Mouse (Mus musculus) midbrain, embryonic 12.5 days (tissue): ENCODE results near the gene Gm3526. TPM values are rescaled to one million over a fixed set of nuclear protein-coding genes. Genes with fewer than 3 reads are reported as not detected.
"Not testable (repeated sequence)": the region's sequence is repeated elsewhere in the genome, so short reads cannot be mapped to it uniquely, and the experiment has no call there.

ENCODE experiments used
- ATAC-seq: fragments of 200-750 bp; cut with Nextera tagmentation; 2 replicates; pipeline ENCODE4 v1.8.0; 2017; ENCODE audit warnings: low read depth, moderate TSS enrichment, moderate library complexity; ENCODE audit not compliant: low FRiP score
- H3K27ac ChIP-seq: fragments of 300-500 bp; sonication (generic); replicated peaks from 2 replicates; pipeline ENCODE4 v1.5.1; 2016; ENCODE audit warnings: mild to moderate bottlenecking
- H3K27me3 ChIP-seq: fragments of 300-500 bp; sonication (generic); 2 replicates; pipeline ENCODE4 v1.6.1; 2016; ENCODE audit warnings: mild to moderate bottlenecking
- H3K36me3 ChIP-seq: fragments of 300-500 bp; sonication (generic); 2 replicates; pipeline ENCODE4 v1.6.1; 2016
- H3K4me1 ChIP-seq: fragments of 300-500 bp; sonication (generic); 2 replicates; pipeline ENCODE4 v1.6.1; 2016
- H3K4me2 ChIP-seq: fragments of 300-500 bp; sonication (generic); replicated peaks from 2 replicates; pipeline ENCODE4 v1.6.1; 2016; ENCODE audit warnings: mild to moderate bottlenecking, moderate library complexity
- H3K4me3 ChIP-seq: fragments of 300-500 bp; sonication (generic); 2 replicates; pipeline ENCODE4 v1.5.1; 2016; ENCODE audit warnings: mild to moderate bottlenecking
- H3K9ac ChIP-seq: fragments of 300-500 bp; sonication (generic); replicated peaks from 2 replicates; pipeline ENCODE4 v1.6.1; 2016; ENCODE audit warnings: mild to moderate bottlenecking, moderate library complexity
- H3K9me3 ChIP-seq: fragments of 300-500 bp; sonication (generic); 2 replicates; pipeline ENCODE4 v1.6.1; 2016; ENCODE audit warnings: mild to moderate bottlenecking
- WGBS: fragments of 180-500 bp; shearing (Covaris S2); methylation state at CpG from one replicate; pipeline ENCODE4 v1.1.7; 2016; 5-methylcytosine and 5-hydroxymethylcytosine counted together
- polyA plus RNA-seq: library from polyadenylated mRNA; unstranded; fragments of >200 nt; fragmentation: Nextera tagmentation; extraction: Ambion mirVana; gene quantifications from 2 replicates; pipeline ENCODE4 v1.2.1, GENCODE M21; 2016

Gm3526 gene
- not detected in 2 replicates for polyA plus RNA-seq

GRCm38 (mm10) chr14:5260480-5260879, at the start of gene Gm3526:
Gene Gm3526 (minus strand): TSS chr14:5260580.
- not testable (repeated sequence) for H3K4me3 ChIP-seq, H3K9me3 ChIP-seq, H3K9ac ChIP-seq, ATAC-seq, H3K27me3 ChIP-seq, H3K27ac ChIP-seq, H3K36me3 ChIP-seq, H3K4me1 ChIP-seq, H3K4me2 ChIP-seq
- WGBS, result no CpG with 5 or more reads among the region's 1 CpGs

Other genes starting within 250 kb of the Gm3526 start
- not detected in 2 replicates for gene Gm3298, start 244.7 kb downstream of the Gm3526 start, polyA plus RNA-seq
- not detected in 2 replicates for gene 4930555G01Rik, start 210.0 kb downstream of the Gm3526 start, polyA plus RNA-seq
- 3.0 and 3.5 TPM in 2 replicates for gene Gm8281, start 189.5 kb downstream of the Gm3526 start, polyA plus RNA-seq
- gene Gm8279, start 129.1 kb downstream of the Gm3526 start, polyA plus RNA-seq, result not detected in 2 replicates
- not detected in 2 replicates for gene Gm3317, start 96.0 kb downstream of the Gm3526 start, polyA plus RNA-seq
- gene Gm8271, start 74.8 kb downstream of the Gm3526 start, polyA plus RNA-seq, result not detected in 2 replicates
- not detected in 2 replicates for gene Gm3542, start 74.3 kb upstream of the Gm3526 start, polyA plus RNA-seq
- gene Gm3500, start 128.5 kb upstream of the Gm3526 start, polyA plus RNA-seq, result 0.46 TPM in 1 of 2 replicates, not detected in the other
- gene Gm3194, start 194.9 kb upstream of the Gm3526 start, polyA plus RNA-seq, result 0.77 and 1.7 TPM in 2 replicates
- gene Gm8246, start 217.2 kb upstream of the Gm3526 start, polyA plus RNA-seq, result not detected in 2 replicates
- not detected in 2 replicates for gene Gm3187, start 223.6 kb upstream of the Gm3526 start, polyA plus RNA-seq
- 3.5 and 3.8 TPM in 2 replicates for gene Gm3488, start 241.1 kb upstream of the Gm3526 start, polyA plus RNA-seq